Mouse (Mus musculus): ENCODE measurements around the gene Mocs2.
A peak's percentile ranks its signal among the peaks of the same experiment; 100 is the strongest.

Mocs2 gene

DNA sequence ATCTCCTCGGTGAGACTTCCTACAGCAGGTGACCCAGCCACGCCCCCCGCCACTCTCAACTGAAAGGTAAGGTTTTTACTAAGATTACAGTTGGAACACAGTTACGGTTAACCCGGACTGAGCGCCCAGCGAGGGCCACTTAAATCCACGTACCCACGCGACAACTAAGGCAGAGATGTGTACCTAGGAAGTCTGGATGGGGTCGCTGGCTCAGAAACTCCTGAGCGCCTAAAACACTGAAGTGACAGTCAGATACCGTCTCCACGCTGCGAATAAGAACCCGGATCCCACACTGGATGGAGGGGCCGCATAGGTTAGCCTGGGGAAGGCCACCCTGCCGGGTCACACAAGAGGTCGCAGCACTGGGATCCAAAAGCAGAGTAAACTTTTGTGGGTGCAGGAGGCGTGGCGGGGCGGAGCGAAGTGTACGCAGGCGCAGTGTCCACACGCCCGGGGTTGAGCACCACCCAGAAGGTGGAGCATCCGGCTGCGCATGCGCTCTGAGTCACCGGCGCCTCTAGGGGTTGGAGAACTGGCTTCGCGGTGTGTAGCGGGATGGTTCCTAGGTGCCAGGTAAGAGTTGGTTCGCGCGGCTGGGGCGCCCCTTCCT, at the start of gene Mocs2:
TSS of gene Mocs2 (plus strand) at position 486 of the 610 bp plus-strand sequence.
- peak; percentile 89 for DNase-seq (ENCODE audit: low spot score)

GRCm38 (mm10) chr13:114791511-114791910, 26.5 kb upstream of the Mocs2 start:
- no peak for DNase-seq (ENCODE audit: low spot score)

DNA sequence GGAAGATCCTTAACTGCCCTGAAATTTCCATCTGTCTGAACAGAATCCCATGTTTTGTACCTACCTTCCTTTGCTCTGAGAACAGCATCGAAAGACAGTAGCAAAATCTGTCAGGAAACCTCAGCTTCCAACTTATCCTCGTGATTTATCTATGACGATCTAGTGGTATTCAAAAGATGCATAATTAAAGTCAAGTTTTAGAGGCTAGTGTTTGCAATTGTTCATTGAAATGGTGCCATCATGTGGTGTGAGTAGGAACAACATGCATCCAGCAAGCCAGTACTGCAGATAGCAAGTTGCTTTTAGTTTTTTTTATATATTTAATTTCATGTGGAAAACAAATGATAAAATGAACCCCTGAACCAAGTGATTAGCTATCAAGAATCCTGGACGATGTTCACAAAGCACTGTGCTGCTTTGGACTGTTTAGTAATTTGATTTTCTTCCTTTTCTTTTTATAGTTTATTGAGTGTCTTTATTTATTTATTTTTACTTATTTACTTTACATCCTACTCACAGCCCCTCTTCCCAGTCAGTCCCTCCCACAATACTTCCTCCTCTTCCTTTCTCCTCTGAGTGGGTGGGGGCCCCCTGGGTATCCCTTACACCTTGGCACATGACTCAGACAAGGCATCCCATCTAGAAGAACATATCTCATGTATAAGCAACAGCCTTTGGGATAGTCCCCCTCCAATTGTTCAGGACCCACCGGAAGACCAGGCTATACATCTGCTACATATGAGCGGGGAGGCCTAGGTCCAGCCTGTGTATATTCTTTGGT, 24.6 kb upstream of the Mocs2 start:
- DNase-seq (ENCODE audit: low spot score): no peak

GRCm38 (mm10) chr13:114801857-114802256, 16.2 kb upstream of the Mocs2 start:
- DNase-seq (ENCODE audit: low spot score): peak; percentile 49

DNA sequence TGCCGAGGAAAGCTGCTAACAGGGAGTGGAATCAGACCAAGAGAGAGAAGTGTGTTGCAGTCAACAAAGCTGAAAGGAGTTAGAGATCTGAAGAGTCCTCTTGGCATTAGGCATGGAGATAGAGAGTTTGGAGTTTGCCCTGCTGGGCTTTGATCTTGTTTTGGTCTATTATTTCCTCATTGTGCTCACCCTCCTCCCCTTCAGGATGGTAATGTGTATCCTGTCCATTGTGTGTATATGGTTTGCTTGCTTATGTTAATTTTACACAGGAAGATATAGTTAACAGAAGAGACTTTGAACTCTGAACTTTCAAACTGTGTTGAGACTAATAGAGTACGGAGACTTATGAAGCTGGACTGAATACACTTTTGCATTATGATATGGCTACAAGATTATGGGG, 15.1 kb upstream of the Mocs2 start:
- no peak for DNase-seq (ENCODE audit: low spot score)

DNA sequence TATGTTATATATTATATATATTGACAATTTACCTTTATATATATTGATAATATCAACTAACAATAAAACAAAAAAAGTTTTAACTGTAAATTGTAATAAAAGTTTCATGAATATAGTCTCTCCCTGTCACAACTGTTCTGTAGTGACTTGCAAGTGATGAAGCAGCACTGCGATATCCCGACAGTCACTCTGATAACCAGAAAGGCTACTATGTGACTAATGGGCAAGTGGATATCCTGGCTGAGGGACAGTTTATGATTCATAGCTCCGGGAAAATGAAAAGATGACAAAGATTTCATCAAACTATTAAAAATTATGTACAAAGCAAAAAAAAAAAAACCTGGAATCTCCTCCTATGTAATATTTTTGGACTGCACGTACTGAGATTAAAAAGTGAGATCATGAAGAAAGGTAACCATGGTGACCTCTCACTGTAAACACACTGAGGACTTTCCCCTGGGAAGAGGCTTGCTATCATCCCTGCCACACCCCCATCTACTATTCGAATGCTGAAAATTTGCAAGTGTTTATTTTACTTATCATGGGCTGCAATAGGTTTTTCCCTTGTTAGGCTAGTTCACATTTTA, 8.3 kb upstream of the Mocs2 start:
- no peak for DNase-seq (ENCODE audit: low spot score)

DNA sequence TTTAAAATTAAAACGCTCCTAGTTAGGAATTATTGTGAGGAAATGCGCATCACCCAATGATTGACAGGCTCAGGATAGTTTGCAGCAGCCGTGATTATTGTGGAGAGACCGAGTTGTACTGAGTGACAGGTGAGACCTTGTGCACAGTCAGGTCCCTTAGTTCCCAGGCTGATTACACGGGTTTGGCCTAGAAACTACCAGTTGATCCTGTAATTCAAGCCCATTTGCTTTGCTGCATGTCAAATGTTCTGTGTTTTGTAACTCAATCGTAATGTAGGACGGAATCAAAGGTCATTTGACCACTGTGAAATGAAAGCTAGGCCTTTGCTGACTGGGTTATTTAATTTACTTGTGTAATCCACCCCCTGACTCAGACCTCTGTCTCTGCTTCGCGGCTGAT, 477 bp downstream of the Mocs2 start:
- DNase-seq (ENCODE audit: low spot score): peak; percentile 46

DNA sequence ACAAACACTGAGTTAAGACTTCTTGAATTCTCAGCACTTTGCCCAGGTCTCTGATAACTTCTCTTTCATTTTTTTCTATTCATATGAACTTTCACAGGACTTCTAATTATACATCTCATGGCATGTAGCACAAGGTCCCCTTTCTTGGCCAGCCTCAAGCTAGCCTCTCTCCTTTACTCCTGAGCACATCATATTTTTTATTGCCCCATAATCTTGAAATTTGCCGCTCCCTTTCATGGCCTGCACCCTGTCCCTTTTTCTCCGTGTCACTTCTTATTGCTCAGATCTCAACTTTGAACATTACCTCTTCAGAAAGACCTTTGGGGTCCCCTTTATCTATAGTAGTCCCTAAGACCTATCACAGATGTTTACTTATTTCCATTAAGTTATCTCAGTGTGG, 4.8 kb downstream of the Mocs2 start:
- no peak for DNase-seq (ENCODE audit: low spot score)

DNA sequence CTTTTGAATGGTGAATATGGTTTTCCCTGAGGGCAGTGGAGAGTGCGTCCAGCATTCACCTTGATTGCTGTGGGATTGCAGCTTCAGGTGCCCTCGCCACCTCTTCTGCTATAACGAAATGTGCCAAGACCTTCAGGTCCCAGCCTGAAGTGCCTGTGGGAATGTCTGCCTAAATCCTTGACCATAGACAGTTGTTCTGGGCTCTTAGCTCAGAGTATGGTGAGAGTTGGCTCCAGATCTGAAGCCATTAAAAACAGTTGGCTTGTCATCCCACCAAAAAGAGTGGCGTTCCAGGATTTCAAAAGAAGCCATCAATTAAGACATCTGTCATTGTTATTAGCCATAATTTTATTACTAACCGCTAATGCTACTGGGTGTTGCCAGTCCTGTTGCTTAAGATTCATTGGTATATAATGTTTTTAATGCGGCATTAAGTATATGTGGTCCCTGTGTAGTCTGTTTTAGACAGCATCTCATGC, 7.4 kb downstream of the Mocs2 start:
- DNase-seq (ENCODE audit: low spot score): no peak

GRCm38 (mm10) chr13:114831367-114831833, 13.4 kb downstream of the Mocs2 start:
- no peak for DNase-seq (ENCODE audit: low spot score)

DNA sequence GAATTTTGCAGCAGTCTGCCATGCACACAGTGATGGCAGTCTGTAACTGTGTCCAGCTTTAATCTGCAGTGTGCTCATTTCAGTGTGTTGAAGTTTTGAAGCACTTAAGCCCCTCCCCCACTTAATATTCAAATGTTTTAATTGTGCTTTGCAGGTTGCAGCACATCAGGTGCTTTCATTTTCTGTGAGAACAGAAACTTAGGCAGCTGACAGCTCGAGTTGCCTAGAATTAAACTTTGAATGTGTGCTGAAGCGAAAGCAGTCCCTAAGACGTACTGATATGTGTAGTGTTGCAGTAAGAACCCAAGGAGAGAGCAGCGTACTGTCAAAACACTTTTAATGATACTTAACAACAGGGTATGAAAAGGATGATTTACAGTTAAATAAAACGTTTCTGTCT, 14.7 kb downstream of the Mocs2 start:
- no peak for DNase-seq (ENCODE audit: low spot score)

DNA sequence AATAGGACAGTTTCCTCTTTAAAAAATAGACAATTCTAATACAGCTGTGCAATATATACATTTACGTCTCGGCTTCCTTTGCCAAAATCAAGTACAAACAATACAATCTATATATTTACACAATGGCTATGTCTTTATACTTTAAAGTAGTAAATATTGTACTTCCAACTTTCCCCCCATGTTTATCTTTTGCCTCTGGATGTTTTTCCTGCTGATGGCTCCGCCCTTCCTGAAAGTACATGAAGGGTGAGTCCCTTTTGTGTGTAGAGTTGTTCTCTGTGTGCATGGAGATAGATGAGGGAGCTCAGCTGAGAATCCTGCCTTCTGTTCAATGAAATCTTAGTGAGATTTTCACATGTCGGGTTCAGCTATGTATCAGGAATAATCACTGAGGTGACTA, 15.3 kb downstream of the Mocs2 start:
- DNase-seq (ENCODE audit: low spot score): no peak

DNA sequence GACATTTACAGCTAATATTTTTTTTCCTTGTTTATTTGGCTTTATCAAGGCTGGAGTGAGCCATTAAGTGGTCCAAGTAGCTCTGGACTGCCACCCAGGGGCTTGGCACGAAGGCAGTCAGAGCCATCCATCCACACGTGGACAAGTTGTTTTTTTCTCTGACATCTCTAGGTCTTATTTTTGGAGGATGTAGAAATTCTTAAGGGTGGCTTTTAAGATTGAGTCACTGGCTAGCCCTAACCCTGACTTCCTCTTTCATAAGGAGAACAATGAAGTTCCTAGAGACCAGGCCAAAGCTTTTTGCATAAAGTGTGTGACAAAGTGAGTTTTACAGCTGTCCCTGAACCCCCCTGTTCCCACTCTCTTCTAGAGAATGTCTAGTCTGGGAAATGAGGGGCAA, 16.5 kb downstream of the Mocs2 start:
- no peak for DNase-seq (ENCODE audit: low spot score)

DNA sequence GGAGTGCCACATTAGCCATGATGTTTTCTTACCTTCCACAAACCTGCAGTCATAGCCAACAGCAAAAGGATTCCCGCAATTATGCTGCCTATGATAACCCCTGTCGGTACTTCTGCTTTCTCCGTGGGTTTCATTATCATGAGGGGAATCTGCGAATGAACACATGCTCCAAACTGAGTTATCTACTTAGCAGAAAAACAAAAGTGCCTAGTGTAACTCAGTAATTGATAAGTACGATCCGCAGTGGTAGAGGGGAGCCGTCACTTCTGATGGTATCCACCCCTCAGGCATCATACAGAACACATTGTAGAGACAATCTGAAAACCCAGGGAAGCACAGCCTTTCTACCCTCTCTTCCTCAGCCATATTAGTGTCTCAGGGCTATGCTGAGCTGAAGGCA, 19.0 kb downstream of the Mocs2 start:
- no peak for DNase-seq (ENCODE audit: low spot score)

DNA sequence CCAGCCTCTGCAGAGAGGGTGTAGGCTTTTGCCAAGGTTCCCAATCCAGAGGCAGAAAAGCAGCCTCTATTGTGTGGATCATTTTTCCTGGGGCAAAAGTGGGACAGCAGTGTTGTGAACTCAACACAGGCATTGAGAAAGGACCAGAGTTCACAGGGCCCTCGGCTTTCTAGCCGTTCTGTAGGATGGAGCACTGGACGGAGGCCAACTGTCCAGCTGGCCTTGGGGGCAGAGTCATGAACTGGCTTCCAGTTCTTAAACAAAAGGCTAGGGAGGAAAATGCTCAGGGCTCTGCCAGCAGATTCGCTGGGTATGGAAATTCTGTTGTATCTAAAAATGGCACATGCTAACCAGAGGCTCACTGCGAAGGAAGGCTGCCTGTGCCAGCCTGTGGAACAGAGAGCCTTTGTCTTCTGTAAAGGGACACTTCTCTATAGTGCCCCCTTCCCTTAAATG, 20.5 kb downstream of the Mocs2 start:
- DNase-seq (ENCODE audit: low spot score): no peak

GRCm38 (mm10) chr13:114839098-114839497, 21.1 kb downstream of the Mocs2 start:
- no peak for DNase-seq (ENCODE audit: low spot score)

GRCm38 (mm10) chr13:114840545-114840944, 22.5 kb downstream of the Mocs2 start:
- DNase-seq (ENCODE audit: low spot score): no peak

DNA sequence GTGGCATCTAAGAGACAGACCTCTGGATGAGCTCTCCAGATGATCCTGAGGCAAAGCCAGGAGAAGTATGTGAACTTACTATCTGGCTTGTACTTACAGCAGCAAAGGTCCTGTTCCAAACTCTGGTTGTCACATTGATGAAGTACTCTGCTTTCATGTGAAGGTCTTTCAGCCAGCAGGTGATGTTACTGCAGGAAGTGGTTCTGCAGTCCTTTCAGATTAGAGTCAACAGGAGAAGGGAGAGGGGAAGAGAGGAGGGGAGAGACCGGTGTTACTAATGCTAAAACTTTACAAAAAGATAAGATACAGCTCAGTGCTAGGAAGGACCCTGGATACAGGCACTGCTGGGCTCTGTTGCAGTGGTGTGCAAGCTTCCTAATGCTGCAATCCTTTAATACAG, 25.3 kb downstream of the Mocs2 start:
- DNase-seq (ENCODE audit: low spot score): no peak

- no peak for DNase-seq (ENCODE audit: low spot score)
These were observed 27.8 kb downstream of the Mocs2 start for GRCm38 (mm10) chr13:114845804-114846203.

GRCm38 (mm10) chr13:114848945-114849344, 30.9 kb downstream of the Mocs2 start:
- DNase-seq (ENCODE audit: low spot score): no peak

DNA sequence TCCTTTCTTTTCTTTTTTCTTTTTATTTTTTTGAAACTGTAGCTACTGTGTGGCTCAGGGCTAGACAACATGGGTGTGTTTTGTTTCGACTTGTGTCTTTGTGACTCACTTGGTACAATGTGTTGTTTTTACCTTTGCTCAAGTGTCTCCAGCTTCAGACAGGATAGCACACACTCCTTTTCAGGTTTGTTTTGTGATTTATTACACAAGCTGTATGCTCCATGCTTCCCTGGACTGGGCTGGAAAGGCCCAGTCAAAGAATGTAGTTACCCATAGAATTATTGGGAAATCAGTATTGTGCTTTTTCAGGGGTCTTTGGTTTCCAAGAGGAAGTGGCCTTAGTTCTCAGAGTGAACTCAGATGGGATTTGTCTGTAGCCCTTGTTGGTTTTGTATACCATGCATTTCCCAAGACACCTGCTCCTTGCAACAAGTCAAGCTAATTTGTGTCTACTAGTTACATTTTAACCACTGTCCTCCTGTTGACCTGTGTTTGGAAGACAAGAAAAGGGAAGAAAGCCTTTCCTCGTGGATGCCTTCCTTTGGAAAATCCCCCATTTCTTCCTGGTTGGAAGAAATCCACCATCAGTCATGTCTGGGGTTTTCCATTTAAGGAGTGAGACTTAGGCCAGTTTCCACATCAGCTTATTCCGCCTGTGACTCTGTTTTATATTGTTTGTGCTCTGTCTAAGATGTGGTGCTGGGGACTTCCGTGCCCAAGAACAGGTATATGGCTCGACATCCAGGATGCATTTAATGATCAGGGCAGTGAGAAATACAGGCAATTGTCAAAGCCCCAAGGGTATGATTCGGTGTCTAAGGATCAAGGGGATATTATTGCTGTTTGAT, 34.5 kb downstream of the Mocs2 start:
- peak; percentile 47 for DNase-seq (ENCODE audit: low spot score)

DNA sequence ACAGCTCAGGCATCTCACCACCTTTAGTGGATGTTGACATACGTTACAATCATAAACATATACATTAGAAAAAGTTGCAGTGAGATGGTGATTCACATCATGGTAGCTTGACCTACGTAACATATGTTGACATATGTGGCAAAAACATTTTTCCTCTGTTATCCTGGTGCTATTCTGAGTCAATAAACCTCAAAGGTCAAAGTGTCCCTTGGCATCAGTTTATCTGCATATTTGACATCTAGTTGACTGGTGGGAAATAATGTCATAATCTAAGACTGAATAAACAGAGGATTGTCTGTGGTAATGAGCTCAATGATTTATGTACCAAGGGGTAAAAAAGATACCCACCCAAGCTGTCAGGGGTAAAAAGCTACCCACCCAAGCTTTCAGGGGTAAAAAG, 35.1 kb downstream of the Mocs2 start:
- DNase-seq (ENCODE audit: low spot score): no peak
